Comparison of ENCODE assay signal across 7 mouse cellular contexts in genomic region chr11:74847919-74848521, GRCm38 (mm10). TPM values are rescaled to one million over a fixed set of nuclear protein-coding genes. Genes with fewer than 3 reads are reported as not detected.
DNase-seq lines count a peak whose midpoint lies in the region; ATAC-seq and TF ChIP-seq lines count a peak whose summit lies in the region.

No protein-coding gene starts in this region.

- TF ChIP-seq POLR2A in bone marrow macrophage, adult 2 months (IDR thresholded peaks at IDR 0.05; ENCODE audit: borderline replicate concordance, low read depth, low read length): no peak
- no peak for TF ChIP-seq POLR2A in embryonic fibroblast, embryonic 13.5 days (IDR thresholded peaks at IDR 0.05; ENCODE audit: low read depth, low read length)

- in situ Hi-C loops in ES-E14 (cut with MboI; ENCODE audit: low sequenced_read_pairs in 2 of 2, unreplicated experiment in 2 of 2): no loop called here

- no peaks in the 10 kb centered on the region for H3K27me3 ChIP-seq in heart, postnatal 0 days (ENCODE audit: control insufficient read depth, insufficient read depth, low read length)

- no peak for TF ChIP-seq EP300 in heart, postnatal 0 days (IDR thresholded peaks at IDR 0.05; ENCODE audit: low read depth)

- ATAC-seq in heart, postnatal 0 days (ENCODE audit: insufficient read depth, low read depth): peak; percentile 79

- peak overlapping the region; percentile 17 to 47; a peak in 2 of 4 replicates for H3K4me3 ChIP-seq in ES-E14 (ENCODE audit: insufficient read depth in 1 of 2, low read depth in 1 of 2, low read length in 2 of 2, poor library complexity in 1 of 2, severe bottlenecking in 1 of 2)
- no peak overlapping the region for H3K4me3 ChIP-seq in bone marrow macrophage, adult 2 months (ENCODE audit: insufficient read depth, low read length)
- no peak overlapping the region for H3K4me3 ChIP-seq in embryonic fibroblast, embryonic 13.5 days (ENCODE audit: insufficient read depth, low read length)
- H3K4me3 ChIP-seq in heart, postnatal 0 days (ENCODE audit: low read depth, low read length): no peak overlapping the region

- no peak overlapping the region for H3K9ac ChIP-seq in ES-E14 (ENCODE audit: insufficient read depth, low read depth, low read length, poor library complexity, severe bottlenecking)
- H3K9ac ChIP-seq in heart, postnatal 0 days (replicated peaks; ENCODE audit: low read depth, low read length): no peak overlapping the region; the same call in 1 of the 2 replicates

- H3K4me2 ChIP-seq in heart, postnatal 0 days (ENCODE audit: low read depth, low read length): no peak overlapping the region

- TF ChIP-seq CTCF in bone marrow macrophage, adult 2 months (IDR thresholded peaks at IDR 0.05; ENCODE audit: low read depth, low read length): peak; percentile 91
- TF ChIP-seq CTCF in embryonic fibroblast, embryonic 13.5 days (IDR thresholded peaks at IDR 0.05; ENCODE audit: borderline replicate concordance, insufficient read depth, low read length): peak; percentile 77
- peak; percentile 87 for TF ChIP-seq CTCF in heart, postnatal 0 days (IDR thresholded peaks at IDR 0.05; ENCODE audit: low read depth)

- peak; percentile 89 for DNase-seq in ES-E14 (ENCODE audit: low read depth, low spot score)
- peak; percentile 77 for DNase-seq in heart, postnatal 0 days (ENCODE audit: low spot score)
- DNase-seq in kidney, postnatal 36 days: peak; percentile 89 to 92
- peak; percentile 85 for DNase-seq in lung, postnatal 10 days
- DNase-seq in retina, postnatal 7 days (ENCODE audit: low read depth, low spot score): peak; percentile 68

- peaks cover 0 to 11% of the 10 kb centered on the region in 2 experiments; a peak in 3 of 4 replicates for H3K4me1 ChIP-seq in ES-E14 (ENCODE audit: control insufficient read depth in 2 of 2, insufficient read depth in 2 of 2, low read length in 2 of 2, poor library complexity in 1 of 2)
- no peaks in the 10 kb centered on the region for H3K4me1 ChIP-seq in bone marrow macrophage, adult 2 months (ENCODE audit: control insufficient read depth, insufficient read depth, low read length)
- H3K4me1 ChIP-seq in embryonic fibroblast, embryonic 13.5 days (ENCODE audit: control insufficient read depth, insufficient read depth, low read length): 0 out of 2 replicates have a peak, but pooled peaks cover 2% of the 10 kb centered on the region
- peaks cover 16% of the 10 kb centered on the region for H3K4me1 ChIP-seq in heart, postnatal 0 days (ENCODE audit: control insufficient read depth, insufficient read depth)

- peaks cover 7% of the 10 kb centered on the region; the same call in 1 of the 2 replicates for H3K36me3 ChIP-seq in ES-E14 (ENCODE audit: control insufficient read depth, insufficient read depth, low read length, poor library complexity, severe bottlenecking)
- peaks cover 5% of the 10 kb centered on the region for H3K36me3 ChIP-seq in heart, postnatal 0 days (replicated peaks; ENCODE audit: control insufficient read depth, insufficient read depth, low read length)

- no peaks in the 10 kb centered on the region for H3K9me3 ChIP-seq in ES-E14 (ENCODE audit: control insufficient read depth, insufficient read depth, low read depth, low read length)
- H3K9me3 ChIP-seq in heart, postnatal 0 days (replicated peaks; ENCODE audit: control insufficient read depth, low read length): peaks cover 3% of the 10 kb centered on the region; the same call in 1 of the 2 replicates

- no peak overlapping the region for H3K27ac ChIP-seq in ES-E14 (ENCODE audit: insufficient read depth, low read depth, low read length, poor library complexity, severe bottlenecking)
- H3K27ac ChIP-seq in bone marrow macrophage, adult 2 months (ENCODE audit: insufficient read depth, low read depth, low read length): no peak overlapping the region
- no peak overlapping the region for H3K27ac ChIP-seq in embryonic fibroblast, embryonic 13.5 days (ENCODE audit: insufficient read depth, low read length)
- H3K27ac ChIP-seq in heart, postnatal 0 days (ENCODE audit: low read depth): peak overlapping the region; percentile 73

- WGBS in heart, postnatal 0 days: 6% methylated on average over 13 of the region's 13 CpGs

TF ChIP-seq in ES-E14, 5 proteins besides CTCF, POLR2A, EP300 and RAD21:
- no peak for TF ChIP-seq ZNF384 (IDR thresholded peaks at IDR 0.05; ENCODE audit: low read depth, low read length)
- peak; percentile 48; the same call in 1 of the 2 replicates for TF ChIP-seq ZC3H11A (IDR thresholded peaks at IDR 0.05; ENCODE audit: borderline replicate concordance, low read depth, low read length)
- TF ChIP-seq MAFK (IDR thresholded peaks at IDR 0.05; ENCODE audit: insufficient read depth, low read depth, low read length): no peak

RNA-seq across cellular contexts. Expression of gene Mnt, which starts 17.3 kb away (rescaled TPM):
- 10.2 and 10.3 TPM in 2 replicates for total RNA-seq in ES-E14 (2012; rRNA removed)
- polyA plus RNA-seq in bone marrow macrophage, adult 2 months (2012; ENCODE audit: insufficient read depth, insufficient read length, missing spikeins): 26.2 and 29.9 TPM in 2 replicates
- 10.9 and 14.4 TPM in 2 replicates for polyA plus RNA-seq in embryonic fibroblast, embryonic 13.5 days (2011; ENCODE audit: insufficient read length, low read depth, missing spikeins)
- 9.0 TPM in 2 replicates for total RNA-seq in heart, postnatal 0 days (2014; rRNA removed; ENCODE audit: low replicate concordance)
- polyA plus RNA-seq in heart, postnatal 0 days (2015; fragmentation: Nextera tagmentation; extraction: Ambion mirVana): 1.8 and 2.3 TPM in 2 replicates

RNA-seq across cellular contexts. Expression of gene Sgsm2, which starts 48.8 kb away (rescaled TPM):
- 10.4 and 16.5 TPM in 2 replicates for total RNA-seq in ES-E14 (2012; rRNA removed)
- polyA plus RNA-seq in bone marrow macrophage, adult 2 months (2012; ENCODE audit: insufficient read depth, insufficient read length, missing spikeins): 2.3 and 3.7 TPM in 2 replicates
- polyA plus RNA-seq in embryonic fibroblast, embryonic 13.5 days (2011; ENCODE audit: insufficient read length, low read depth, missing spikeins): 11.4 and 15.5 TPM in 2 replicates
- total RNA-seq in heart, postnatal 0 days (2014; rRNA removed; ENCODE audit: low replicate concordance): 9.2 and 11.7 TPM in 2 replicates
- 2.3 and 2.5 TPM in 2 replicates for polyA plus RNA-seq in heart, postnatal 0 days (2015; fragmentation: Nextera tagmentation; extraction: Ambion mirVana)

RNA-seq across cellular contexts. Expression of gene Tsr1, which starts 49.9 kb away (rescaled TPM):
- 110 and 125 TPM in 2 replicates for total RNA-seq in ES-E14 (2012; rRNA removed)
- polyA plus RNA-seq in bone marrow macrophage, adult 2 months (2012; ENCODE audit: insufficient read depth, insufficient read length, missing spikeins): 6.6 and 7.9 TPM in 2 replicates
- polyA plus RNA-seq in embryonic fibroblast, embryonic 13.5 days (2011; ENCODE audit: insufficient read length, low read depth, missing spikeins): 64.3 and 65.8 TPM in 2 replicates
- 17.5 and 20.9 TPM in 2 replicates for total RNA-seq in heart, postnatal 0 days (2014; rRNA removed; ENCODE audit: low replicate concordance)
- polyA plus RNA-seq in heart, postnatal 0 days (2015; fragmentation: Nextera tagmentation; extraction: Ambion mirVana): 11.2 and 13.3 TPM in 2 replicates

Comparison
In these comparisons a context has a peak if more than half of its experiments do, and no peak if none do; other contexts are left out.
1. H3K4me3 ChIP-seq: peak in ES-E14 (2 of 2); none in bone marrow macrophage, adult 2 months (single experiment), embryonic fibroblast, embryonic 13.5 days (single experiment) and heart, postnatal 0 days (single experiment).
2. Peak in every context shown above with its lines, with median percentiles within 50 percentile points of each other: DNase-seq and CTCF ChIP-seq.